Mouse (Mus musculus) limb, embryonic 11.5 days (tissue): Measurements from ENCODE around the gene Grip2. TPM values are rescaled to one million over a fixed set of nuclear protein-coding genes. Genes with fewer than 3 reads are reported as not detected.
A peak's percentile ranks its signal among the peaks of the same experiment; 100 is the strongest.

Experiments
- ATAC-seq: fragments of 200-750 bp; cut with Nextera tagmentation; 2 replicates; pipeline ENCODE4 v1.8.0; 2017; ENCODE audit warnings: low read depth; ENCODE audit not compliant: insufficient number of reproducible peaks, low FRiP score, low TSS enrichment
- DNase-seq: peaks from one replicate; pipeline ENCODE4 v3.0.0-alpha.2; 2015; ENCODE audit warnings: low spot score
- H3K27ac ChIP-seq: fragments of 300-500 bp; sonication (generic); replicated peaks from 2 replicates; pipeline ENCODE4 v1.5.1; 2014; ENCODE audit warnings: low read depth, mild to moderate bottlenecking, low read length
- H3K27me3 ChIP-seq: fragments of 300-500 bp; sonication (generic); 2 replicates; pipeline ENCODE4 v1.6.1; 2014; ENCODE audit warnings: mild to moderate bottlenecking, low read length, mixed read lengths; ENCODE audit not compliant: control insufficient read depth, insufficient read depth
- H3K36me3 ChIP-seq: fragments of 300-500 bp; sonication (generic); 2 replicates; pipeline ENCODE4 v1.6.1; 2014; ENCODE audit warnings: mild to moderate bottlenecking, low read length, moderate library complexity, mixed read lengths; ENCODE audit not compliant: control insufficient read depth, insufficient read depth
- H3K4me1 ChIP-seq: fragments of 300-500 bp; sonication (generic); 2 replicates; pipeline ENCODE4 v1.6.1; 2014; ENCODE audit warnings: low read length, mixed read lengths; ENCODE audit not compliant: control insufficient read depth, insufficient read depth
- H3K4me2 ChIP-seq: fragments of 300-500 bp; sonication (generic); 2 replicates; pipeline ENCODE4 v1.6.1; 2014; ENCODE audit warnings: low read depth, mild to moderate bottlenecking, moderate library complexity; ENCODE audit not compliant: severe bottlenecking
- H3K4me3 ChIP-seq: fragments of 300-500 bp; sonication (generic); 2 replicates; pipeline ENCODE4 v1.5.1; 2014; ENCODE audit warnings: low read depth, low read length
- H3K9ac ChIP-seq: fragments of 300-500 bp; sonication (generic); 2 replicates; pipeline ENCODE4 v1.6.1; 2014; ENCODE audit warnings: mild to moderate bottlenecking, low read length
- H3K9me3 ChIP-seq: fragments of 300-500 bp; sonication (generic); 2 replicates; pipeline ENCODE4 v1.6.1; 2016; ENCODE audit warnings: low read length; ENCODE audit not compliant: control insufficient read depth
- WGBS: fragments of 180-500 bp; shearing (Covaris S2); extraction: QIAGEN DNeasy Blood & Tissue Kit; methylation state at CpG from one replicate; pipeline ENCODE4 v1.1.7; 2014; 5-methylcytosine and 5-hydroxymethylcytosine counted together
- polyA plus RNA-seq: library from polyadenylated mRNA; unstranded; fragments of >200 nt; fragmentation: Nextera tagmentation; extraction: Ambion mirVana; gene quantifications from 2 replicates; pipeline ENCODE4 v1.2.1, GENCODE M21; 2014

The Grip2 gene
- polyA plus RNA-seq, 1 experiment from 2014 or later, result 0.16 TPM

GRCm38 (mm10) chr6:91719042-91719747, 107.9 kb downstream of the Grip2 start:
- Histone ChIP-seq H3K9ac (0 out of 2 replicates have a peak overlapping the region, but pooled peaks have one; percentile 4), H3K4me1 (peaks cover 30% of the 10 kb centered on the region), H3K27ac (0 out of 2 replicates have a peak overlapping the region, but pooled peaks have one; percentile 30), H3K9me3 (no peaks in the 10 kb centered on the region), H3K27me3 (no peaks in the 10 kb centered on the region), H3K4me3 (no peak overlapping the region), H3K4me2 (no peak overlapping the region), H3K36me3 (peaks cover 8% of the 10 kb centered on the region)
- 75% methylated on average over 6 of the region's 6 CpGs for WGBS
- no peak for ATAC-seq
- DNase-seq, result no peak

- Histone ChIP-seq H3K27ac (no peak overlapping the region), H3K4me1 (peaks cover 33% of the 10 kb centered on the region), H3K4me3 (no peak overlapping the region), H3K9me3 (no peaks in the 10 kb centered on the region), H3K4me2 (no peak overlapping the region), H3K27me3 (no peaks in the 10 kb centered on the region), H3K9ac (no peak overlapping the region), H3K36me3 (peaks cover 4% of the 10 kb centered on the region; the same call in 1 of the 2 replicates)
- no peak for DNase-seq
- no peak for ATAC-seq
- 74% methylated on average over 3 of the region's 3 CpGs for WGBS
These were observed 108.4 kb downstream of the Grip2 start for GRCm38 (mm10) chr6:91718603-91719002.

GRCm38 (mm10) chr6:91718067-91718466, 109.0 kb downstream of the Grip2 start:
- WGBS, result 88% methylated on average over 2 of the region's 2 CpGs
- Histone ChIP-seq H3K27ac (no peak overlapping the region), H3K9ac (no peak overlapping the region), H3K4me3 (no peak overlapping the region), H3K4me1 (peaks cover 37% of the 10 kb centered on the region), H3K36me3 (peaks cover 4% of the 10 kb centered on the region; the same call in 1 of the 2 replicates), H3K9me3 (no peaks in the 10 kb centered on the region), H3K4me2 (no peak overlapping the region), H3K27me3 (no peaks in the 10 kb centered on the region)
- DNase-seq (no peak), ATAC-seq (no peak)

- DNase-seq, result no peak
- ATAC-seq, result no peak
- Histone ChIP-seq H3K4me2 (no peak overlapping the region), H3K27ac (no peak overlapping the region), H3K27me3 (no peaks in the 10 kb centered on the region), H3K9ac (no peak overlapping the region), H3K4me3 (no peak overlapping the region), H3K9me3 (no peaks in the 10 kb centered on the region), H3K36me3 (no peaks in the 10 kb centered on the region; the same call in 1 of the 2 replicates), H3K4me1 (peaks cover 45% of the 10 kb centered on the region)
- WGBS, result 74% methylated on average over 6 of the region's 6 CpGs
These were observed 110.9 kb downstream of the Grip2 start for GRCm38 (mm10) chr6:91715988-91716810.

- Histone ChIP-seq H3K4me1 (peaks cover 36% of the 10 kb centered on the region), H3K36me3 (no peaks in the 10 kb centered on the region; the same call in 1 of the 2 replicates), H3K27ac (no peak overlapping the region), H3K9me3 (no peaks in the 10 kb centered on the region), H3K4me2 (no peak overlapping the region), H3K4me3 (no peak overlapping the region), H3K9ac (no peak overlapping the region), H3K27me3 (no peaks in the 10 kb centered on the region)
- 89% methylated on average over 8 of the region's 8 CpGs for WGBS
- ATAC-seq (no peak), DNase-seq (no peak)
These were observed 112.0 kb downstream of the Grip2 start for GRCm38 (mm10) chr6:91715023-91715422.

- Histone ChIP-seq H3K27me3 (no peaks in the 10 kb centered on the region), H3K36me3 (no peaks in the 10 kb centered on the region; the same call in 1 of the 2 replicates), H3K4me3 (no peak overlapping the region), H3K9me3 (no peaks in the 10 kb centered on the region), H3K9ac (peak overlapping the region; percentile 34), H3K4me1 (peaks cover 21% of the 10 kb centered on the region), H3K4me2 (peak overlapping the region; percentile 17; the same call in 1 of the 2 replicates), H3K27ac (peak overlapping the region; percentile 73)
- DNase-seq (no peak), ATAC-seq (no peak)
- WGBS, result 3% methylated on average over 4 of the region's 5 CpGs
These were observed 113.6 kb downstream of the Grip2 start for GRCm38 (mm10) chr6:91713370-91713896.

GRCm38 (mm10) chr6:91712855-91713331, 114.2 kb downstream of the Grip2 start:
- no peak overlapping the region for H3K9ac ChIP-seq
- H3K4me2 ChIP-seq, result peak overlapping the region; percentile 17
- peak; percentile 57 for DNase-seq
- H3K9me3 ChIP-seq, result no peaks in the 10 kb centered on the region
- H3K4me3 ChIP-seq, result no peak overlapping the region
- H3K27ac ChIP-seq, result peak overlapping the region; percentile 73
- no peaks in the 10 kb centered on the region; the same call in 1 of the 2 replicates for H3K36me3 ChIP-seq
- no peaks in the 10 kb centered on the region for H3K27me3 ChIP-seq
- ATAC-seq, result peak; percentile 58; the same call in 1 of the 2 replicates
- WGBS, result 6% methylated on average over 10 of the region's 10 CpGs
- peaks cover 20% of the 10 kb centered on the region for H3K4me1 ChIP-seq
